Mouse (Mus musculus) forebrain, embryonic 11.5 days (tissue): ENCODE measurements at regions not wholly inside any gene's neighbourhood (a gene's known extent, or its start where the extent isn't known, plus 50 kb on each side); places are given as distances from the start of the nearest gene placed in this dataset.
"Not testable (repeated sequence)": the region's sequence is repeated elsewhere in the genome, so short reads cannot be mapped to it uniquely, and the experiment has no call there.

Experiments
- ATAC-seq: fragments of 200-750 bp; cut with Nextera tagmentation; replicated peaks from 2 replicates; pipeline ENCODE4 v1.8.0; 2017; ENCODE audit warnings: moderate TSS enrichment; ENCODE audit not compliant: low FRiP score
- DNase-seq: peaks from one replicate; pipeline ENCODE4 v3.0.0-alpha.2; 2017; ENCODE audit warnings: low spot score
- H3K27ac ChIP-seq: fragments of 300-500 bp; sonication (generic); 2 replicates; pipeline ENCODE4 v1.5.1; 2014; ENCODE audit warnings: low read depth, low read length
- H3K27me3 ChIP-seq: fragments of 300-500 bp; sonication (generic); 2 replicates; pipeline ENCODE4 v1.6.1; 2014; ENCODE audit warnings: mild to moderate bottlenecking, low read length, mixed read lengths; ENCODE audit not compliant: control insufficient read depth, insufficient read depth
- H3K36me3 ChIP-seq: fragments of 300-500 bp; sonication (generic); 2 replicates; pipeline ENCODE4 v1.6.1; 2014; ENCODE audit warnings: mild to moderate bottlenecking, low read length, moderate library complexity, mixed read lengths; ENCODE audit not compliant: control insufficient read depth, insufficient read depth
- H3K4me1 ChIP-seq: fragments of 300-500 bp; sonication (generic); replicated peaks from 2 replicates; pipeline ENCODE4 v1.6.1; 2014; ENCODE audit warnings: low read length, mixed read lengths; ENCODE audit not compliant: control insufficient read depth, insufficient read depth
- H3K4me2 ChIP-seq: fragments of 300-500 bp; sonication (generic); 2 replicates; pipeline ENCODE4 v1.6.1; 2014; ENCODE audit warnings: low read depth, mild to moderate bottlenecking, low read length, moderate library complexity, mixed read lengths; ENCODE audit not compliant: severe bottlenecking
- H3K4me3 ChIP-seq: fragments of 300-500 bp; sonication (generic); 2 replicates; pipeline ENCODE4 v1.5.1; 2014; ENCODE audit warnings: low read depth, low read length
- H3K9ac ChIP-seq: fragments of 300-500 bp; sonication (generic); 2 replicates; pipeline ENCODE4 v1.6.1; 2014; ENCODE audit warnings: low read length
- H3K9me3 ChIP-seq: fragments of 300-500 bp; sonication (generic); 2 replicates; pipeline ENCODE4 v1.6.1; 2016; ENCODE audit warnings: low read length, mixed read lengths; ENCODE audit not compliant: control insufficient read depth
- WGBS: fragments of 180-500 bp; shearing (Covaris S2); extraction: QIAGEN DNeasy Blood & Tissue Kit; methylation state at CpG from one replicate; pipeline ENCODE4 v1.1.7; 2014; 5-methylcytosine and 5-hydroxymethylcytosine counted together

DNA sequence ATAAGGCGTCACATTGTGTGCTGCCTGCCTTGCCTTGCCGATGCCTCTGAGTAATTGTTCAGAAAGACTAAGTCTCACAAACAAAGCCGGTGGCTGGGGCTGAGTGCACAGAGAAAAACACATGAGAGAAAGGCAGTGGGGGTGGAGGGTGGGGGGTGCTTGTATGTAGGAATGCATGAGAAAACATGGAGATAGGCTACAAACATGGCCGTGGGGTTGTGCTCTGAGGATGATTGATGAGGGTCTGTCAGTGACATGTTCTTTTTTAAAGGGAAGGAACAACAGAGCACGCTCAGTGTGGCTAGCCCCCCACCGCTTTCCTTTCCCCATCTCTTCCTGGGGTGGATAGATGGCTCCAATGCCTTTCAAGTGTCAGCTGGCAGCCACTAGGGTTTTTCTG is 304.8 kb downstream of the Nkx6-1 start:
- no peak overlapping the region for H3K4me2 ChIP-seq
- H3K27me3 ChIP-seq, result peaks cover 6% of the 10 kb centered on the region; the same call in 1 of the 2 replicates

DNA sequence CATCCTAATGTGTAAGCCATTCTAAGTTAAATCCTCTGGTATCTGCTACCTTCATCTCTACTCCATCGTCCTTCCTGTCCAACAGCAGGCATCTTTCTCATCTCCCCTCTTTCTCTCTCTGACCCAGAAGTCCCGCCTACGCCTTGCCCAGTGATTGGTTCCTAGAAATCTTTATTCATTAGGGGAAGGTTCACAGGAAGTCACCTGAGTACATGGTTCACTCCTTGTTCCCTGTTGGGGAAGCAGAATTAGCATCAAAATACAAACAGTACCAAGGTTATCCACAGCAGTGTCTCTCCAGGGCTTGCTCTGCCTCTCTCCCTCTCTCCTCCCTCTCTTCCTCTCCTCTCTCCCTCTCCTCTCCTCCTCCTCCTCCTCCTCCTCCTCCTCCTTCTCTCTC is 319.4 kb downstream of the Nkx6-1 start:
- H3K9me3 ChIP-seq, result no peaks in the 10 kb centered on the region
- no peaks in the 10 kb centered on the region for H3K36me3 ChIP-seq
- H3K27me3 ChIP-seq, result no peaks in the 10 kb centered on the region
- no peak overlapping the region for H3K4me2 ChIP-seq
- no peak overlapping the region for H3K9ac ChIP-seq
- H3K4me1 ChIP-seq, result no peaks in the 10 kb centered on the region
- no peak overlapping the region for H3K4me3 ChIP-seq
- WGBS, result 86% methylated on average over 3 of the region's 3 CpGs
- H3K27ac ChIP-seq, result no peak overlapping the region
- ATAC-seq (no peak), DNase-seq (no peak)

More for the DNA sequence above, 304.8 kb downstream of the Nkx6-1 start:
- WGBS, result 55% methylated on average over 6 of the region's 6 CpGs
- Histone ChIP-seq H3K4me1 (no peaks in the 10 kb centered on the region), H3K27ac (no peak overlapping the region), H3K36me3 (no peaks in the 10 kb centered on the region), H3K9me3 (no peaks in the 10 kb centered on the region), H3K4me3 (no peak overlapping the region), H3K9ac (no peak overlapping the region)
- ATAC-seq (no peak), DNase-seq (no peak)

DNA sequence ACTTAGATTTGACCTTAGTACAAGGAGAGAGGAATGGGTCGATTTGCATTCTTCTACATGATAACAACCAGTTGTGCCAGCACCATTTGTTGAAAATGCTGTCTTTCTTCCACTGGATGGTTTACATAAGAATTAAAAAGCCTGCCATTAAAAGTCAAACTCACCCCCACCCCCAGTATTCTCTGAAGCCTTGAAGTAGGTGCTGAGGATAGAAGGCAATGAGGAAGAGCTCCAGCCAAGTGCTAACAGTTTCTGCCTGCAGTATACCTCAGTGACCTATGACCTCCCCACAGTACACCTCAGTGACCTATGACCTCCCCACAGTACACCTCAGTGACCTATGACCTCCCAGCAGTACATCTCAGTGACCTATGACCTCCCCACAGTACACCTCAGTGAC is 328.4 kb downstream of the Nkx6-1 start:
- H3K4me2 ChIP-seq, H3K27ac ChIP-seq, H3K27me3 ChIP-seq, DNase-seq, H3K9me3 ChIP-seq, H3K4me1 ChIP-seq, H3K36me3 ChIP-seq, ATAC-seq, H3K4me3 ChIP-seq, H3K9ac ChIP-seq: not testable (repeated sequence)
- no CpG with 5 or more reads among the region's 1 CpGs for WGBS

DNA sequence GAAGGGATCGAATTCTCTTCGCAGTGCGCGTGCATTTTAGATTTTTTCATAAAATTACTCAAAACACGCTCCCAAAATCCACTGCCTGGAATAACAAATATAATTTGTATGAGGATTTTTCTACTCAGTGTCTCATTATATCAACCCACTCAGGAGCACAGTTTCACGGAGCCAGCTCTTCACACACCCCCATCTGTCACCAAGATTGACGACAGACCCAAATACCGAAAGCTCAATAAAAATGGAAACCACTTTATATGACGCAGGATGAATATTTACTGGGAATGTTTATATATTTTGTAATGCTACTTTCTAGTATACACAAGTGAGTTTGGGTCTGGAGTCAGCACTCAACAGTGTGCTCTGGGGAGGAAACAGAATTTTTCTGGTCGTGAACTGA is 333.0 kb downstream of the Nkx6-1 start:
- Histone ChIP-seq H3K9me3 (no peaks in the 10 kb centered on the region), H3K36me3 (no peaks in the 10 kb centered on the region), H3K4me1 (no peaks in the 10 kb centered on the region), H3K27ac (no peak overlapping the region), H3K9ac (no peak overlapping the region), H3K27me3 (peaks cover 13% of the 10 kb centered on the region), H3K4me2 (no peak overlapping the region), H3K4me3 (no peak overlapping the region)
- WGBS, result 95% methylated on average over 10 of the region's 10 CpGs
- no peak for DNase-seq
- ATAC-seq, result no peak

DNA sequence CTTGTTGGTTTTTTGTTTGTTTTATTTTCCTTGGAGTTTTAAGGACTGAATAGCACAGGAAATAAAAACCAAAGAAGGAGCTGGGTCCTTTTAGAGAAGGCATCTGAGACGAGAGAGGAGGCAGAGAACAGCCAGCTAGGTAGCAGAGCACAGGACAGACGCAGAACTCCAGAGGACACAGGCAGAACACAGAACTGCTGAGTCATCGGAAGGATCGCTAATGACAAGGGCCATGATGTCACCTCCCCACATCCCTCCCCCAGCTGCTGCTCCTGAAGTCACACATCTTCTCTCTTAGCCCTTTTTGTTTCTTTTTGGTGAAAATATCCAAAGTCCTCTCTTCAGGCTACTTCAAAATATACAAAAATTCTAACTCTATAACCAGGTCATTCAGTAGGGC is 338.7 kb downstream of the Nkx6-1 start:
- ATAC-seq (no peak), DNase-seq (no peak)
- no peak overlapping the region for H3K9ac ChIP-seq
- no peak overlapping the region for H3K4me2 ChIP-seq
- H3K27me3 ChIP-seq, result peaks cover 43% of the 10 kb centered on the region
- no peak overlapping the region for H3K27ac ChIP-seq
- H3K4me1 ChIP-seq, result peaks cover 7% of the 10 kb centered on the region; the same call in 1 of the 2 replicates
- no peaks in the 10 kb centered on the region for H3K9me3 ChIP-seq
- H3K4me3 ChIP-seq, result no peak overlapping the region
- H3K36me3 ChIP-seq, result no peaks in the 10 kb centered on the region
- WGBS, result 56% methylated on average over 4 of the region's 4 CpGs

DNA sequence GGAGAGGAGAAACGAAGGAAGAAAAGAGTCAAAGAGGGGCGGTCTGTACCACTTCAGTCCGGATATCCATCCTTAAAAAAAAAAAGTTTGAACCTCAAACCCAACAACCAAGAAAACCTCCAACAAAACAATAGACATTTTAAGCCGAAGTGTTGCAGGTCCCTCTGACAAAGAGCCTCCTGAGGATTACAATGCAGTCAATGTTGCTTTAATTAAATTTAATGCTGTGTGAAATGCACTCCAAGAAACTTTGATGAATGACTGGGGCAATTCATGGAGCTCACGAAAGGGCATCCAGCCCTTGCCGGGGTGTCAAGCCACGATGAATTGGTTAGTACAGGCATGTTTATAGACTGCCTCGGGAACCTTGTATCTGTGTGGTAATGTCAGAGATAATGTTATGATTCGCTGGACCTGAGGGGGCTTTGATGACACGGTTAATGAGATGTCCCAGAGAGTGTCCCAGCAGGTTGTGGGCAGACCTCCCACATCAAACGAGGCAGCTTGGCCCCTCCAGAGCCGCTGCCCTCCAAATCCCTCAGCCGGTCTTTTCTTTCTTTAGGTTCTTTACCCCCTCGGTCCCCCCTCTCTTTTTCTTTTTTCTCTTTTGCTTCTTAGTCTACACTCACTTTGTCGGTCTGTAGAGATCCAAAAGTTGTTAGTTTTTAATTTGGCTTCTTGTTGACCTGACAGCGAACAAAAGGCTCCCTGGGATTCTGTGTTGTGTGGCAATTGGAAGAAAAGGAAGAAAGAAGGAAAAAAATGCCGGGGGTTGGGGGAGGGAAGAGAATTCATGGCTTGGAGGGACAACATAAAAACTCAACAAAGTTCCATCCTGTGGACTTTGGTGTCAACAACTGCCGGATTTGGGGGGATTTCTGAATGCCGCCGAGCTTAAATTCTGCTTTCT is 341.5 kb downstream of the Nkx6-1 start:
- Histone ChIP-seq H3K27ac (no peak overlapping the region), H3K9ac (no peak overlapping the region), H3K9me3 (no peaks in the 10 kb centered on the region), H3K27me3 (peaks cover 56% of the 10 kb centered on the region), H3K4me1 (peaks cover 7% of the 10 kb centered on the region; the same call in 1 of the 2 replicates), H3K36me3 (no peaks in the 10 kb centered on the region), H3K4me3 (no peak overlapping the region), H3K4me2 (peak overlapping the region; percentile 21; the same call in 1 of the 2 replicates)
- 2% methylated on average over 20 of the region's 20 CpGs for WGBS
- ATAC-seq (peak; percentile 86), DNase-seq (peak; percentile 57)

DNA sequence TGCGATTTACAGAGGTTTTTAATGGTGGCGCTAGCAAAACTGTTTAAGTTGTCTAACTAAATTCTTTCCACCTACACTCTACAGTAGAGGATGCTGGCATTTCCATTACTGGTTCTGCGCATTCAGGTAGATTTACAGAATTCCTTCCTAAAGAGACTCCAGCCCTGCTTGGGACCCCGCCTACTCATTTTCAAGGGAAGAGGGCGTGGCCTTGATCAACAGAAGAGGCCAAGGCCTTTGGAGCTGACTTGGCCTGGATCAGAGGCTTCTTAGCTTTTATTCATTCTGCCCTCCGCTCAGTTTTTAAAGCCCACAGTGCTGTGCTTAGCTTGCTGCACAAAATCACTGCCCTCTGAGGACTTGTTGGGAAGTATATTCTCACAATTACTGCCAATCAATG is 364.8 kb downstream of the Nkx6-1 start:
- H3K9ac ChIP-seq, result no peak overlapping the region
- H3K36me3 ChIP-seq, result no peaks in the 10 kb centered on the region
- no peaks in the 10 kb centered on the region for H3K9me3 ChIP-seq
- no peak for DNase-seq
- no peaks in the 10 kb centered on the region for H3K27me3 ChIP-seq
- no peak overlapping the region for H3K4me3 ChIP-seq
- ATAC-seq, result no peak
- no peaks in the 10 kb centered on the region for H3K4me1 ChIP-seq
- H3K4me2 ChIP-seq, result no peak overlapping the region
- 81% methylated on average over 6 of the region's 6 CpGs for whole genome bisulfite sequencing
- H3K27ac ChIP-seq, result no peak overlapping the region

DNA sequence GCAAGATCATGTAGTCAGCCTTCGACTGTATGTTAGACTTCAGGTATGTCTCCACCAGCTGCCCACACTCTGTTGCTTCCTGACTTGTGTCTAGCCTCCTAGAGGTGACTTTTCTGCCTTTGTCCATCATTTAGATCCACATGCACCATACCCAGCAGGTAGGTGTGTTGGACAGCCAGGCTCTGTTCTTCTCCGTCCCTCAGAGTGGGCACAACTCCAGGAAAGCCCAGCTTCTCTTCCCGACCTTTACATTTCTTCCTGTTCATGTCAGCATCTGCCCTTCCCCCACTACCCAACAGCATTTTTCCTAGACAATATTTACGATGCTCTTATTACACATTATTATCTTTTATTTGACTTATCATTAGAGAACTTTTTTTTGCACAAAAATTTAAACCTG is 366.4 kb downstream of the Nkx6-1 start:
- Histone ChIP-seq H3K27me3 (no peaks in the 10 kb centered on the region), H3K36me3 (no peaks in the 10 kb centered on the region), H3K27ac (no peak overlapping the region), H3K4me1 (no peaks in the 10 kb centered on the region), H3K9ac (no peak overlapping the region), H3K4me3 (no peak overlapping the region), H3K9me3 (no peaks in the 10 kb centered on the region), H3K4me2 (no peak overlapping the region)
- DNase-seq (no peak), ATAC-seq (no peak)
- WGBS, result 88% methylated on average over 4 of the region's 4 CpGs
